Mouse (Mus musculus): ENCODE measurements around the gene Foxd3.

DNA sequence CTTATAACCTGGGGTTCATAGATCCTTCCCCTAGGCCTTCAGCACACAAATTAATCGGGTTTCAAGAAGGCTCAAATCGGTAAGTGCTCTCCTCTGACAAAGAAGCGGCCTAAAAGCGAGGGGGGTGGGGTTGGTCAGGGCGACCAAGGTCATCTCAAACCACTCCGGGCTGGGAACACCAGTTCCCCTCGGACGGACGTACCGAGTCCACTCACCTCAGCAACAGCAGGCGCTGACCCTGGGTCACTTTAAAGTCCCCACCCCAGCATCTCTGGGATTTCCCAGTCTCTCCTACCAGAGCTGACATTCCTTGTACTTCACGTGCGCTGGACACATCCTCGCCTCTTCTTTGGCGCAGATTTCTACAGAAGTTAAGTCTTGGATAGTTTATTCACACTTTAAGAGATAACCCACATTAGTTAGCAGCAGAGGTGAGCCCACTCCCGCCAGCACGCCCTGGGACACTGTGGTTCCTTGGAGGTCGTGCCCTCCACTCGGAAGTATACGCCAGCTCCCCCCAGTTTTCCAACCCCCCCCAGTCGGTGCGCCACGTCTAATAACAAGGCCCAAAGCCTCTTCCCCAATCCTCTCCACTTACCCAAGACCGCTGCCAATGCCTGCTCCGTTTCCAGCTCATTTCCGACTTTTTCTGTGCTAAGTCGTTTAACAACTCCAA, 1.3 kb upstream of the Foxd3 start:
- no peak for TF ChIP-seq CTCF (IDR thresholded peaks at IDR 0.05; ENCODE audit: low read depth)
- TF ChIP-seq EP300 (IDR thresholded peaks at IDR 0.05; ENCODE audit: low read depth), result no peak

All from liver, postnatal 0 days (tissue).